Mouse (Mus musculus) heart, embryonic 12.5 days (tissue): ENCODE results near the gene Ccnd3. TPM values are rescaled to one million over a fixed set of nuclear protein-coding genes. Genes with fewer than 3 reads are reported as not detected.

Experiments
- ATAC-seq: fragments of 200-750 bp; cut with Nextera tagmentation; 2 replicates; pipeline ENCODE4 v1.8.0; 2017; ENCODE audit warnings: moderate TSS enrichment, moderate library complexity; ENCODE audit not compliant: insufficient number of reproducible peaks, low FRiP score
- H3K27ac ChIP-seq: fragments of 300-500 bp; sonication (generic); 2 replicates; pipeline ENCODE4 v1.5.1; 2016; ENCODE audit warnings: mild to moderate bottlenecking, moderate library complexity; ENCODE audit not compliant: poor library complexity, severe bottlenecking
- H3K27me3 ChIP-seq: fragments of 300-500 bp; sonication (generic); replicated peaks from 2 replicates; pipeline ENCODE4 v1.6.1; 2016; ENCODE audit warnings: mild to moderate bottlenecking, moderate library complexity
- H3K36me3 ChIP-seq: fragments of 300-500 bp; sonication (generic); 2 replicates; pipeline ENCODE4 v1.6.1; 2016; ENCODE audit warnings: mild to moderate bottlenecking, moderate library complexity
- H3K4me1 ChIP-seq: fragments of 300-500 bp; sonication (generic); replicated peaks from 2 replicates; pipeline ENCODE4 v1.6.1; 2016; ENCODE audit warnings: mild to moderate bottlenecking
- H3K4me2 ChIP-seq: fragments of 300-500 bp; sonication (generic); 2 replicates; pipeline ENCODE4 v1.6.1; 2016; ENCODE audit warnings: mild to moderate bottlenecking, moderate library complexity
- H3K4me3 ChIP-seq: fragments of 300-500 bp; sonication (generic); 2 replicates; pipeline ENCODE4 v1.5.1; 2016; ENCODE audit warnings: mild to moderate bottlenecking
- H3K9ac ChIP-seq: fragments of 300-500 bp; sonication (generic); 2 replicates; pipeline ENCODE4 v1.6.1; 2016; ENCODE audit warnings: mild to moderate bottlenecking, moderate library complexity
- H3K9me3 ChIP-seq: fragments of 300-500 bp; sonication (generic); replicated peaks from 2 replicates; pipeline ENCODE4 v1.6.1; 2016; ENCODE audit warnings: mild to moderate bottlenecking, moderate library complexity
- WGBS: fragments of 180-500 bp; shearing (Covaris S2); methylation state at CpG from one replicate; pipeline ENCODE4 v1.1.7; 2016; 5-methylcytosine and 5-hydroxymethylcytosine counted together
- polyA plus RNA-seq: library from polyadenylated mRNA; unstranded; fragments of >200 nt; fragmentation: Nextera tagmentation; extraction: Ambion mirVana; gene quantifications from 2 replicates; pipeline ENCODE4 v1.2.1, GENCODE M21; 2016

The Ccnd3 gene
- polyA plus RNA-seq, 1 experiment from 2014 or later = 533 TPM

- Histone ChIP-seq H3K4me3 (peak overlapping the region; percentile 42), H3K4me1 (peaks cover 46% of the 10 kb centered on the region), H3K9me3 (no peaks in the 10 kb centered on the region), H3K9ac (peak overlapping the region; percentile 44; the same call in 1 of the 2 replicates), H3K36me3 (no peaks in the 10 kb centered on the region), H3K27ac (no peak overlapping the region), H3K4me2 (peak overlapping the region; percentile 65), H3K27me3 (peaks cover 55% of the 10 kb centered on the region)
- no peak for ATAC-seq
- WGBS = 15% methylated on average over 14 of the region's 14 CpGs
Measured at GRCm38 (mm10) chr17:47468063-47468462, 36.8 kb upstream of the Ccnd3 start.

DNA sequence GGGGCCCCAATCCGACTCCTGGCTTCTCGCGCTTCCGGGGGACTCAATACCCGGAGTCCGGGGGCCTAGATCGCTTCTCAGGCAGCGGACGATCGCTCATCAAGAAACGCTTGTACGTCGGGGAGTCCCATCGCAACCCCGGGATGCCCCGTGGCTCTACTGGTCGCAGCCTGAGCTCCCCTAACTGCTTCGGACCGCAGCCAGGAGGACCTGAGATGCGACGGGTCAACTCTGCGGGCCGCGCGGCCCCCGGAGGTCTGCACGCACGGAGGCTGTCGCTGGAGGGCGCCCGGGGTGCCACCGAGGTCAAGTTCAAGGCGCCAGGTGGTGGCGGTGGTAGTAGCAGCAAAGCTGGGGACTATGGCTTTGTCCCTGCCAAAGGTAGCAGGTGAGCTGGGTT, 36.4 kb upstream of the Ccnd3 start:
- Histone ChIP-seq H3K9me3 (no peaks in the 10 kb centered on the region), H3K9ac (peak overlapping the region; percentile 44), H3K27ac (no peak overlapping the region), H3K27me3 (peaks cover 55% of the 10 kb centered on the region), H3K36me3 (no peaks in the 10 kb centered on the region), H3K4me3 (peak overlapping the region; percentile 42), H3K4me1 (peaks cover 45% of the 10 kb centered on the region), H3K4me2 (peak overlapping the region; percentile 65)
- ATAC-seq = no peak
- WGBS = 4% methylated on average over 34 of the region's 34 CpGs

DNA sequence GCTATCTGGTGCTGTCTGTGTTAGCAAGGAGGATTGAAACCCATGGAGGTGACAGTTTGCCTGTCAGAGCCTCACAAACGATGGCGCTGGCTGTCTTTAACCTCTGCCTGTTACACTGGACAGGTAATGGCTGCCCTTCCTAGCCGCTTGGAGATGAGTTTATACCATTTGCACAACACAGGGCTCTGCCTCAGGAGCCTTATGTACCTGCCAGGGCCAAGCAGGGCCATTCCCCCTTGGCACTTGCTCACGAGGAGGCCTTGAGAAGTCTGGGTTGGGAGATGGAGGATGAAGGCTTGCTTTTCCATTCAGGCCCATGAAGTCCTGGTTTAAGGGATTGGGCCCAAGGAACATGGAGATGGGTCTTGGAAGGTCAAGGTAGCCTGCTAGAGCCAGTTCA, 35.2 kb upstream of the Ccnd3 start:
- H3K4me1 ChIP-seq = peaks cover 43% of the 10 kb centered on the region
- ATAC-seq = no peak
- H3K4me3 ChIP-seq = no peak overlapping the region
- H3K9me3 ChIP-seq = no peaks in the 10 kb centered on the region
- no peaks in the 10 kb centered on the region for H3K36me3 ChIP-seq
- no peak overlapping the region for H3K27ac ChIP-seq
- H3K9ac ChIP-seq = no peak overlapping the region
- WGBS = 85% methylated on average over 4 of the region's 4 CpGs
- no peak overlapping the region for H3K4me2 ChIP-seq
- peaks cover 49% of the 10 kb centered on the region for H3K27me3 ChIP-seq

GRCm38 (mm10) chr17:47470121-47470520, 34.7 kb upstream of the Ccnd3 start:
- no peak overlapping the region for H3K4me2 ChIP-seq
- peaks cover 44% of the 10 kb centered on the region for H3K27me3 ChIP-seq
- no peak overlapping the region for H3K9ac ChIP-seq
- H3K27ac ChIP-seq = no peak overlapping the region
- H3K4me3 ChIP-seq = no peak overlapping the region
- WGBS = 87% methylated on average over 4 of the region's 4 CpGs
- no peak for ATAC-seq
- no peaks in the 10 kb centered on the region for H3K9me3 ChIP-seq
- peaks cover 43% of the 10 kb centered on the region for H3K4me1 ChIP-seq
- H3K36me3 ChIP-seq = no peaks in the 10 kb centered on the region

GRCm38 (mm10) chr17:47470686-47471085, 34.2 kb upstream of the Ccnd3 start:
- Histone ChIP-seq H3K4me3 (no peak overlapping the region), H3K9ac (no peak overlapping the region), H3K4me1 (peaks cover 43% of the 10 kb centered on the region), H3K27ac (no peak overlapping the region), H3K27me3 (peaks cover 39% of the 10 kb centered on the region), H3K36me3 (no peaks in the 10 kb centered on the region), H3K4me2 (no peak overlapping the region), H3K9me3 (no peaks in the 10 kb centered on the region)
- WGBS = 70% methylated on average over 5 of the region's 5 CpGs
- ATAC-seq = no peak

DNA sequence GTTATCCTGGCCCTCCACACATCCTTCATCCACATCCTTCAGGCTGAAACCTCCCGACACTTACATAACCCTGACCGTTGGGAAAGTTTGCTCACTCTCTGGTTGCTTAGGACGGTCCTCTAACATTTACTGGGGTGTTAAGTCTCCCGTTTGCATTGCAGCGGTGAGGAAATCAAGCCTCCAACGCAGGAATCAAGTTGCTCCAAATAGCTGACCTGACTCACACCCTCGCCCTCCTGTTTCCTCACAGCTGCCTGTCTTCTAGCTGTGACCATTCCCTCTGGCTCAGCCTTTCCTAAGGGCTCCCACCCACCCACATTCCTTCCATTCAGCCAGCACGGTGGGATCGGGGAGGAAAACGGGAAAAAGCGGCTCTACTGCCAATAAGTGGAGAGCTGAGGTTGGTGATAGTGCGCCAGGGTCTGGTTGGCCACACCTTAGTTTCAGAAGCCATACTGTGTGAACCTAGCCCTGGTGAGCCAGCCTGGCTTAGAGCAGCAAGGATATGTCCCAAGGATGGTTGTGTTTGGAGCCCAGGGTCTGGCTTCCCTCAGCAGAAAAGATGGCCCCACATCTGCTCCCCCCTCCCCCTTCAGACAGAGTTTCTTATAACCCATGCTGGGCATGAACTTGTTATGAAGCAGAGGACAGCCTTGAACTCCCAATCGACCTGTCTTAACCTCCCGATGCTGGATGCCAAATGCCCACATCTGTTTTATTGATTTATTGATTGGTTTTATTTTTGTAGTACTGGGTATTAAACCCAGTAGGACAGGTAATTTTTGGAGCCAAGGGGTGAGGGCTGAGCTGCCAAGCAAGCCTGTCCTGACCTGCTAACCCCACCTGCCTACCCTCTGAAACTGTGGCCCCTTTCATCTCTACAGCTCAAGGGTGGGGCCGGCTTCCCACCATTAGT, 32.2 kb upstream of the Ccnd3 start:
- Histone ChIP-seq H3K27me3 (peaks cover 19% of the 10 kb centered on the region), H3K9ac (0 out of 2 replicates have a peak overlapping the region, but pooled peaks have one; percentile 23), H3K4me3 (no peak overlapping the region), H3K36me3 (no peaks in the 10 kb centered on the region), H3K9me3 (no peaks in the 10 kb centered on the region), H3K4me1 (peaks cover 33% of the 10 kb centered on the region), H3K27ac (peak overlapping the region; percentile 37), H3K4me2 (0 out of 2 replicates have a peak overlapping the region, but pooled peaks have one; percentile 15)
- no peak for ATAC-seq
- 25% methylated on average over 15 of the region's 15 CpGs for WGBS

- Histone ChIP-seq H3K9me3 (no peaks in the 10 kb centered on the region), H3K9ac (no peak overlapping the region), H3K27me3 (peaks cover 10% of the 10 kb centered on the region; the same call in 1 of the 2 replicates), H3K27ac (no peak overlapping the region), H3K36me3 (no peaks in the 10 kb centered on the region), H3K4me3 (no peak overlapping the region), H3K4me2 (no peak overlapping the region), H3K4me1 (peaks cover 25% of the 10 kb centered on the region)
- 12% methylated on average over 8 of the region's 8 CpGs for WGBS
- ATAC-seq = no peak
Measured at GRCm38 (mm10) chr17:47473434-47473974, 31.3 kb upstream of the Ccnd3 start.

- ATAC-seq = no peak
- Histone ChIP-seq H3K9me3 (no peaks in the 10 kb centered on the region), H3K36me3 (no peaks in the 10 kb centered on the region), H3K9ac (no peak overlapping the region), H3K4me3 (no peak overlapping the region), H3K4me2 (no peak overlapping the region), H3K27ac (no peak overlapping the region), H3K4me1 (peaks cover 24% of the 10 kb centered on the region), H3K27me3 (peaks cover 9% of the 10 kb centered on the region; the same call in 1 of the 2 replicates)
- WGBS = 73% methylated on average over 4 of the region's 4 CpGs
Measured at GRCm38 (mm10) chr17:47474250-47474649, 30.6 kb upstream of the Ccnd3 start.

GRCm38 (mm10) chr17:47475181-47475580, 29.7 kb upstream of the Ccnd3 start:
- Histone ChIP-seq H3K27me3 (no peaks in the 10 kb centered on the region), H3K4me2 (no peak overlapping the region), H3K36me3 (no peaks in the 10 kb centered on the region), H3K4me1 (peaks cover 30% of the 10 kb centered on the region), H3K4me3 (no peak overlapping the region), H3K9ac (no peak overlapping the region), H3K27ac (no peak overlapping the region), H3K9me3 (no peaks in the 10 kb centered on the region)
- no peak for ATAC-seq
- 85% methylated on average over 4 of the region's 4 CpGs for WGBS

DNA sequence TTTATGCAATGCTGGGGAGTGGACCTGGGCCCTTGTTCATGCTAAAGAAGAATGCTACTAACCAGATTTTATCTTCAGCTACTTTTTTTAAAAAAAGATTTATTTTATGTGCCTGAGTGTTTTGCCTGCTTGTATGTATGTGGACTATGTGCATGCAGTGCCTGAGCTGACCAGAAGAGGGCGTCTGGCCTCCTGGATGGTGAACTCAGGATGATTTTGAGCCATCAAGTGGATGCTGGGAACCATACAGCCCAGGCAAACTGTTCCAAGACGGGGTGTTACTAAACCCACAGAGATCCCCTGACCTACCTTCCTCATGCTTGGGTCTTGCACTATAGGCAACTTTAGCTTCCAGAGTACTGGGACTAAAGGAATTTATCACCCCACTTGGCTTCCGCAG, 29.1 kb upstream of the Ccnd3 start:
- WGBS = 63% methylated on average over 3 of the region's 3 CpGs
- ATAC-seq = no peak

DNA sequence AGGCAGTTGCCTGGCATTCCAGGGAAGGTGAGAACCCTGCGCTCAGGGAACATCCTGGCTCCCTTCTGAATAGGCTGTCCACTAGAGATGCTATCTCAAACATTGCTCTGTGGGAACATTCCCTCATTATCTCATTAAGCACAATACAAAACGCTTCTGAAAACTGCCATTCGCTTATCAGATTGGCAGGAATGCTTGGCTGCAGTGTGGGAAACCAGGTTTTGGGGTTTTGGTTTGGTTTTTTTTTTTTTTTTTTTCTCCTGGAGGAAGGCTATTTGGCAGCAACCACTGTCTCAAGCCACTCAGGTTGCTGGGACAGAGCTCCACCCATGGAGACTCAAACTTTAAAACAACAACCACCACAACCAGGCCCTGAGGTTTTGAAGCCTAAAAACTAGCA, 25.0 kb upstream of the Ccnd3 start:
- Histone ChIP-seq H3K27ac (0 out of 2 replicates have a peak overlapping the region, but pooled peaks have one; percentile 23), H3K4me2 (no peak overlapping the region), H3K4me1 (peaks cover 32% of the 10 kb centered on the region), H3K4me3 (no peak overlapping the region), H3K9ac (no peak overlapping the region), H3K27me3 (no peaks in the 10 kb centered on the region), H3K9me3 (no peaks in the 10 kb centered on the region), H3K36me3 (no peaks in the 10 kb centered on the region)
- ATAC-seq = no peak
- WGBS = 23% methylated on average over 3 of the region's 3 CpGs

More for the DNA sequence above, 29.1 kb upstream of the Ccnd3 start:
- H3K4me2 ChIP-seq = no peak overlapping the region
- no peaks in the 10 kb centered on the region for H3K36me3 ChIP-seq
- H3K27me3 ChIP-seq = no peaks in the 10 kb centered on the region
- H3K9me3 ChIP-seq = no peaks in the 10 kb centered on the region
- H3K4me3 ChIP-seq = no peak overlapping the region
- no peak overlapping the region for H3K27ac ChIP-seq
- H3K9ac ChIP-seq = no peak overlapping the region
- peaks cover 31% of the 10 kb centered on the region for H3K4me1 ChIP-seq
